Mouse (Mus musculus) brain, embryonic 14.5 days (tissue): ENCODE results near the gene Zc3h7b.

Source experiments
- CTCF ChIP-seq: fragments of 200-500 bp; IDR thresholded peaks from 2 replicates; pipeline ENCODE4 v1.5.1; 2012; ENCODE audit warnings: inconsistent platforms, mild to moderate bottlenecking, moderate library complexity, borderline replicate concordance; ENCODE audit not compliant: insufficient read depth, insufficient read length; ENCODE audit errors: extremely low read depth
- POLR2A ChIP-seq: fragments of 200-500 bp; IDR thresholded peaks from 2 replicates; pipeline ENCODE4 v1.6.1; 2012; ENCODE audit warnings: mild to moderate bottlenecking, inconsistent platforms, borderline replicate concordance; ENCODE audit not compliant: poor library complexity, insufficient read depth, insufficient read length, severe bottlenecking; ENCODE audit errors: extremely low read depth

DNA sequence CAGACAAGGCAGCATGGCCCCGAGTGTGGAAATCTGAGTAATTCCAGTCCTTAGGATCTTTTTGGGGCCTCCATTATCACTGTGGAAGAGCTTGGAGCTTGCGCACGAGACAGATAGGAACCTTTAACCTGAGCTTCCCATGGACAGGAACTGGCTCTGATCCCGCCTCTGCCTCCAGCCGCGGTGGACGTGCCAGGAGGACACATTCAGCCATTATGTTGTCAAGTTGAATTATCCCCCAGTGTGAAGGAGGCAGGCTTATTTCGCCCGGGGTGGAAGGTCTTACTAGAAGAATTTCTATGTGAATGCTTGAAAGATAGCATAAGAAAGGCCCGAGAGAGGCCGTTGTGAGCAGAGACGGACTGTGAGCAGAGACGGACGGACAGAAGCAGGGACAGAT, 4.9 kb downstream of the Zc3h7b start:
- TF ChIP-seq CTCF (no peak), POLR2A (no peak)
